Mouse (Mus musculus) left cerebral cortex, adult 6 months (tissue): ENCODE measurements around the gene Alas2. TPM values are rescaled to one million over a fixed set of nuclear protein-coding genes. Genes with fewer than 3 reads are reported as not detected.

Experiments used
- long read RNA-seq, 2 experiments: library from polyadenylated mRNA; unstranded; transcript quantifications; one replicate each; pipeline ENCODE4 v2.0.0; 2019 to 2020
- polyA plus RNA-seq: library from polyadenylated mRNA; unstranded; fragments of <200 nt; fragmentation: Nextera tagmentation; gene quantifications from 2 replicates; pipeline ENCODE4 v1.2.3, GENCODE M21; 2021

Gene Alas2
- 0.09 and 0.15 TPM in 2 replicates for polyA plus RNA-seq
- long read RNA-seq, experiment 1, transcript Alas2-201 (11 exons, 2,037 nt) = major isoform, 15 of 18 reads
- long read RNA-seq, experiment 1, partial matches to known transcripts = 1 of 18 reads
- long read RNA-seq, experiment 1, other reads (novel, unspliced or antisense) = 0 of 18 reads
- long read RNA-seq, experiment 2 = 0 reads

GRCm38 (mm10) chrX:150547239-150547638, at the start of gene Alas2:
Gene Alas2 (plus strand): TSS chrX:150547375.

GRCm38 (mm10) chrX:150588023-150588764, 41.0 kb downstream of the Alas2 start, which contains the start of gene Pfkfb1:
Gene Pfkfb1 (plus strand): TSS chrX:150588229.

GRCm38 (mm10) chrX:150589696-150590095, 42.5 kb downstream of the Alas2 start, which contains the start of gene Apex2:
Gene Apex2 (minus strand): TSS chrX:150589868.

Other genes starting within 250 kb of the Alas2 start
- 41.7 and 46.9 TPM in 2 replicates for gene Tmem29, start 88.2 kb upstream of the Alas2 start, polyA plus RNA-seq
- 0.61 TPM in 2 replicates for gene Pfkfb1, start 40.9 kb downstream of the Alas2 start, polyA plus RNA-seq
- 3.5 and 3.7 TPM in 2 replicates for gene Apex2, start 42.5 kb downstream of the Alas2 start, polyA plus RNA-seq
- gene Tro, start 110.2 kb downstream of the Alas2 start, polyA plus RNA-seq = 12.2 and 17.2 TPM in 2 replicates